Mouse (Mus musculus) kidney, adult 2 months (tissue): ENCODE measurements around the gene Gm17655.

Source experiments
- CTCF ChIP-seq: fragments of 200-500 bp; conservative IDR thresholded peaks from 2 replicates; pipeline ENCODE4 v1.5.1; 2011; ENCODE audit warnings: low read depth, mild to moderate bottlenecking, control low read depth, low read length, moderate library complexity, mixed read lengths; ENCODE audit not compliant: insufficient read depth, insufficient read length
- POLR2A ChIP-seq: fragments of 200-500 bp; IDR thresholded peaks from one replicate; pipeline ENCODE4 v1.6.1; 2011; ENCODE audit warnings: low read depth, low read length, control low read depth

DNA sequence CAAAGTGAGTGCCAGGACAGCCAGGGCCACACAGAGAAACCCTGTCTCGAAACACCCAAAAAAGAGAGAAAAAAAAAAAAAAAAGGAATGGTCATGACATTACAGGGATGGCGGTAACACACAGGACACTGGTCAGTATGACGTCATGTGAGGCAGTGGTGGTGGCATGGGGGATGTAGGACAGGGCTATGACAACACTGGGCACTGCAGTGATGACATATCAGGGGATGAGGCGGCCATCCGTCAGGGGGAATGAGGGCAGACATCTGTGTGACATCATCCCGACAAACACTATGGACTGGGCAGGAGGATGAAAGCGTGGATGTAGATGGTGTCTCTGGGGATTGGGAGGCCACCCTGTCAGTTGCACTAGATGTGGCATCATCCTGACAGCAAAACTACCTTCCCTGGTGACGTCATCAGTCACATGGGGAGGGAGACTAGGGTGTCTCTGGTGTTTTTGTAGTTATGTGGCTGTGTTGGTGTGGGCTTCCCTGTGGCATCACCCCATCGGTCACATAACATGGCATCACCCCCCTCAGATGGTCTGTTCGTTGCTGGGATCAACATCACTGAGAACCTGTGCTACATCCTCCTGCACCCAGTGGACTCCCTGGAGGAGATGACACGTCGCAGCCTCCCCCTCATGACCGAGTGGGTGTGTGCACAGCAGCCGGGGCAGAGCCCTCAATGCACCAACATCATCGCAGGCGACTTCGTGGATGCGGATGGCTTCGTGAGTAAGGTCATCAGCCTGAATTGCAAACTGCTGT is 30.7 kb upstream of the Gm17655 start:
- TF ChIP-seq CTCF (no peak), POLR2A (no peak)
